Mouse (Mus musculus) c-Kit-negative CD71-positive TER-119-positive erythroid progenitor cells, embryonic 14.5 days (primary cell): Measurements from ENCODE around the gene Idh3a.
A peak's percentile ranks its signal among the peaks of the same experiment; 100 is the strongest.
"Not testable (repeated sequence)": the region's sequence is repeated elsewhere in the genome, so short reads cannot be mapped to it uniquely, and the experiment has no call there.

ENCODE experiments used
- DNase-seq: peaks from one replicate; pipeline ENCODE4 v3.0.0-alpha.2; 2013; ENCODE audit warnings: low read depth, low spot score

Idh3a gene

GRCm38 (mm10) chr9:54587863-54588262 lies 1.7 kb downstream of the Idh3a start:
- DNase-seq = no peak

- not testable (repeated sequence) for DNase-seq
Observed at GRCm38 (mm10) chr9:54593652-54594051, 7.5 kb downstream of the Idh3a start.

- no peak for DNase-seq
Observed at GRCm38 (mm10) chr9:54596752-54597465, 10.8 kb downstream of the Idh3a start.

GRCm38 (mm10) chr9:54602386-54602785 lies 16.3 kb downstream of the Idh3a start:
- DNase-seq = no peak

GRCm38 (mm10) chr9:54602916-54603315 lies 16.8 kb downstream of the Idh3a start:
- no peak for DNase-seq

GRCm38 (mm10) chr9:54604131-54604654 lies 18.1 kb downstream of the Idh3a start:
- DNase-seq = no peak

- DNase-seq = no peak
Observed at GRCm38 (mm10) chr9:54604886-54605285, 18.8 kb downstream of the Idh3a start.

- no peak for DNase-seq
Observed at GRCm38 (mm10) chr9:54612781-54613191, 26.7 kb downstream of the Idh3a start.

GRCm38 (mm10) chr9:54614182-54614850 lies 28.2 kb downstream of the Idh3a start:
- peak; percentile 37 for DNase-seq

GRCm38 (mm10) chr9:54627240-54627639 lies 41.1 kb downstream of the Idh3a start:
- no peak for DNase-seq

- DNase-seq = no peak
Observed at GRCm38 (mm10) chr9:54628752-54629151, 42.6 kb downstream of the Idh3a start.

- DNase-seq = no peak
Observed at GRCm38 (mm10) chr9:54629613-54630261, 43.6 kb downstream of the Idh3a start.

- no peak for DNase-seq
Observed at GRCm38 (mm10) chr9:54630905-54631304, 44.8 kb downstream of the Idh3a start.

GRCm38 (mm10) chr9:54633401-54633800 lies 47.3 kb downstream of the Idh3a start:
- no peak for DNase-seq

- no peak for DNase-seq
Observed at GRCm38 (mm10) chr9:54637510-54638314, 51.6 kb downstream of the Idh3a start.

- DNase-seq = no peak
Observed at GRCm38 (mm10) chr9:54639192-54639591, 53.1 kb downstream of the Idh3a start.

GRCm38 (mm10) chr9:54641548-54641947 lies 55.4 kb downstream of the Idh3a start:
- no peak for DNase-seq

GRCm38 (mm10) chr9:54642149-54642548 lies 56.0 kb downstream of the Idh3a start:
- DNase-seq = no peak

- DNase-seq = no peak
Observed at GRCm38 (mm10) chr9:54642556-54642955, 56.4 kb downstream of the Idh3a start.

GRCm38 (mm10) chr9:54643179-54643578 lies 57.0 kb downstream of the Idh3a start:
- DNase-seq = no peak

GRCm38 (mm10) chr9:54645530-54645929 lies 59.4 kb downstream of the Idh3a start:
- DNase-seq = no peak

- DNase-seq = no peak
Observed at GRCm38 (mm10) chr9:54646252-54646651, 60.1 kb downstream of the Idh3a start.
